ENCODE assay signal across 10 mouse cellular contexts in the genomic region with DNA sequence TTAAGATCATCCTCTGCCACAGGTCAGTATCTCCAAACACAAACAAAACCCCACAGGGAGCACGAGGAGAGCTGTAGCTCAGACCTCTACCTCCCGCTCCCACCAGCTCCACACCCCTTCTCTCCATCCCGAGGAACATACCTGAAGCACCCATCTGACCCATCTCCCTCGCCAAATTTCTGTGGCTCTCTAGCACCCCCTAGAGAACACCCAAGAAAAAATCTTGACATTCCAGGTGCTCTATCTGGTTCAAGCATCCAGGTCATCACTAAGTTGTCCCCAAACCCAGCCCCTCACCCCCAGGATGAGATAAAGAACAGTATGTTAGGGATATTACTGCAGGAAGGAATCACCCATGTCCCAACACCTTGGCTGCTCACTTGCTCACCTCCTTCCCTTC. TPM values are rescaled to one million over a fixed set of nuclear protein-coding genes. Genes with fewer than 3 reads are reported as not detected.
A peak's percentile ranks its signal among the peaks of the same experiment; 100 is the strongest.
DNase-seq lines count a peak whose midpoint lies in the region; ATAC-seq and TF ChIP-seq lines count a peak whose summit lies in the region.
"Had no signal": no experiment of that assay in that cellular context is flagged by ENCODE, and none has a peak within 500 bp of the region (broad histone marks: within the 10 kb centered on the region; RNA-seq: fewer than 3 reads in every experiment).

No protein-coding gene starts in this region.

- H3K36me3 ChIP-seq in forebrain, postnatal 0 days (ENCODE audit: insufficient read depth) = peaks cover 41% of the 10 kb centered on the region
- peaks cover 50% of the 10 kb centered on the region for H3K36me3 ChIP-seq in forebrain, embryonic 14.5 days (ENCODE audit: control insufficient read depth, insufficient read depth, low read length)
- H3K36me3 ChIP-seq in midbrain, embryonic 10.5 days = peaks cover 67% of the 10 kb centered on the region
- peaks cover 50% of the 10 kb centered on the region for H3K36me3 ChIP-seq in midbrain, embryonic 13.5 days
- H3K36me3 ChIP-seq in stomach, postnatal 0 days (ENCODE audit: control insufficient read depth, insufficient read depth, low read length) = peaks cover 18% of the 10 kb centered on the region

- no peak for DNase-seq in forebrain, postnatal 0 days
- no peak for DNase-seq in forebrain, embryonic 14.5 days (ENCODE audit: low spot score)
- no peak for DNase-seq in midbrain, embryonic 10.5 days (ENCODE audit: low spot score)
- DNase-seq in cerebellum, adult 9-11 months = peak; percentile 62
- no peak for DNase-seq in stomach, postnatal 0 days (ENCODE audit: low spot score)
- no peak for DNase-seq in right cerebral cortex, postnatal 10 days (ENCODE audit: low spot score in 2 of 2)
- DNase-seq in spleen, postnatal 4 days (ENCODE audit: low spot score in 2 of 2) = no peak
- DNase-seq: kidney, adult 9 months had no signal

- 50% methylated on average over 4 of the region's 4 CpGs for WGBS in forebrain, postnatal 0 days
- 51% methylated on average over 4 of the region's 4 CpGs for WGBS in forebrain, embryonic 14.5 days
- WGBS in midbrain, embryonic 10.5 days = 59% methylated on average over 4 of the region's 4 CpGs
- WGBS in midbrain, embryonic 13.5 days = 60% methylated on average over 4 of the region's 4 CpGs
- 42% methylated on average over 4 of the region's 4 CpGs for WGBS in stomach, postnatal 0 days

- TF ChIP-seq EP300 in stomach, postnatal 0 days (optimal IDR thresholded peaks at IDR 0.05) = no peak

- 0 out of 2 replicates have a peak, but pooled peaks cover 6% of the 10 kb centered on the region for H3K4me1 ChIP-seq in forebrain, postnatal 0 days (ENCODE audit: insufficient read depth)
- H3K4me1 ChIP-seq in forebrain, embryonic 14.5 days (ENCODE audit: control insufficient read depth, insufficient read depth, low read length) = peaks cover 10% of the 10 kb centered on the region
- peaks cover 25% of the 10 kb centered on the region for H3K4me1 ChIP-seq in midbrain, embryonic 10.5 days
- H3K4me1 ChIP-seq in midbrain, embryonic 13.5 days (replicated peaks) = peaks cover 18% of the 10 kb centered on the region
- H3K4me1 ChIP-seq in stomach, postnatal 0 days (replicated peaks; ENCODE audit: control insufficient read depth, insufficient read depth) = no peaks in the 10 kb centered on the region; the same call in 1 of the 2 replicates

- no peak overlapping the region for H3K27ac ChIP-seq in forebrain, postnatal 0 days (ENCODE audit: low read depth, low read length)
- no peak overlapping the region for H3K27ac ChIP-seq in forebrain, embryonic 14.5 days (ENCODE audit: low read depth, low read length)
- H3K27ac ChIP-seq in midbrain, embryonic 10.5 days (replicated peaks) = no peak overlapping the region
- H3K27ac ChIP-seq in midbrain, embryonic 13.5 days = no peak overlapping the region
- no peak overlapping the region for H3K27ac ChIP-seq in stomach, postnatal 0 days (replicated peaks)

- no peaks in the 10 kb centered on the region for H3K27me3 ChIP-seq in forebrain, postnatal 0 days (ENCODE audit: insufficient read depth, low read length)
- H3K27me3 ChIP-seq in forebrain, embryonic 14.5 days (replicated peaks; ENCODE audit: control insufficient read depth, insufficient read depth, low read length) = no peaks in the 10 kb centered on the region
- H3K27me3 ChIP-seq in midbrain, embryonic 10.5 days (ENCODE audit: low read depth, poor library complexity, severe bottlenecking) = no peaks in the 10 kb centered on the region
- no peaks in the 10 kb centered on the region for H3K27me3 ChIP-seq in midbrain, embryonic 13.5 days
- H3K27me3 ChIP-seq in stomach, postnatal 0 days (ENCODE audit: control insufficient read depth, insufficient read depth, low read length) = no peaks in the 10 kb centered on the region

- no peaks in the 10 kb centered on the region for H3K9me3 ChIP-seq in forebrain, postnatal 0 days (ENCODE audit: low read length)
- H3K9me3 ChIP-seq in forebrain, embryonic 14.5 days (replicated peaks; ENCODE audit: control insufficient read depth, low read length) = no peaks in the 10 kb centered on the region
- no peaks in the 10 kb centered on the region for H3K9me3 ChIP-seq in midbrain, embryonic 10.5 days (replicated peaks)
- H3K9me3 ChIP-seq in midbrain, embryonic 13.5 days = no peaks in the 10 kb centered on the region
- no peaks in the 10 kb centered on the region for H3K9me3 ChIP-seq in stomach, postnatal 0 days (ENCODE audit: control insufficient read depth, low read length)

- TF ChIP-seq CTCF in forebrain, postnatal 0 days (IDR thresholded peaks at IDR 0.05; ENCODE audit: low read depth) = peak; percentile 52
- peak; percentile 70 for TF ChIP-seq CTCF in stomach, postnatal 0 days (IDR thresholded peaks at IDR 0.05; ENCODE audit: low read depth)

- H3K4me3 ChIP-seq in forebrain, postnatal 0 days (ENCODE audit: low read depth, low read length) = no peak overlapping the region
- H3K4me3 ChIP-seq in forebrain, embryonic 14.5 days (ENCODE audit: low read depth, low read length) = no peak overlapping the region
- H3K4me3 ChIP-seq in midbrain, embryonic 10.5 days = peak overlapping the region; percentile 100; the same call in 1 of the 2 replicates
- H3K4me3 ChIP-seq in midbrain, embryonic 13.5 days (replicated peaks) = no peak overlapping the region
- H3K4me3 ChIP-seq in stomach, postnatal 0 days (ENCODE audit: low read depth, low read length) = no peak overlapping the region

- ATAC-seq in forebrain, postnatal 0 days = no peak
- ATAC-seq in forebrain, embryonic 14.5 days = no peak
- ATAC-seq in midbrain, embryonic 13.5 days = no peak
- no peak for ATAC-seq in stomach, postnatal 0 days (ENCODE audit: low FRiP score, low TSS enrichment)

- H3K4me2 ChIP-seq in forebrain, postnatal 0 days (ENCODE audit: low read depth) = no peak overlapping the region
- H3K4me2 ChIP-seq in forebrain, embryonic 14.5 days (ENCODE audit: low read length) = no peak overlapping the region
- H3K4me2 ChIP-seq in midbrain, embryonic 13.5 days (replicated peaks) = no peak overlapping the region
- H3K4me2 ChIP-seq in stomach, postnatal 0 days (replicated peaks; ENCODE audit: low read depth) = no peak overlapping the region

- no peak overlapping the region for H3K9ac ChIP-seq in forebrain, postnatal 0 days
- H3K9ac ChIP-seq in forebrain, embryonic 14.5 days (ENCODE audit: low read length) = no peak overlapping the region
- H3K9ac ChIP-seq in midbrain, embryonic 13.5 days (replicated peaks) = no peak overlapping the region
- no peak overlapping the region for H3K9ac ChIP-seq in stomach, postnatal 0 days (ENCODE audit: low read length)

RNA-seq across cellular contexts. Expression of a gene that starts 2.0 kb away (rescaled TPM):
- total RNA-seq in forebrain, postnatal 0 days (2014; rRNA removed) = 98.9 and 113 TPM in 2 replicates
- 146 and 147 TPM in 2 replicates for polyA plus RNA-seq in forebrain, postnatal 0 days (2015; fragmentation: Nextera tagmentation; extraction: Ambion mirVana)
- 86.3 and 109 TPM in 2 replicates for polyA plus RNA-seq in forebrain, embryonic 14.5 days (2014; fragmentation: Nextera tagmentation; extraction: Ambion mirVana)
- polyA plus RNA-seq in midbrain, embryonic 10.5 days (2016; fragmentation: Nextera tagmentation; extraction: Ambion mirVana) = 189 and 210 TPM in 2 replicates
- polyA plus RNA-seq in midbrain, embryonic 13.5 days (2015; fragmentation: Nextera tagmentation; extraction: Ambion mirVana) = 105 and 125 TPM in 2 replicates
- 98.0 and 105 TPM in 2 replicates for polyA plus RNA-seq in stomach, postnatal 0 days (2015; fragmentation: Nextera tagmentation; extraction: Ambion mirVana)

RNA-seq across cellular contexts. Expression of a gene that starts 14.2 kb away (rescaled TPM):
- total RNA-seq in forebrain, postnatal 0 days (2014; rRNA removed) = 1,116 and 1,436 TPM in 2 replicates
- polyA plus RNA-seq in forebrain, postnatal 0 days (2015; fragmentation: Nextera tagmentation; extraction: Ambion mirVana) = 1,283 and 1,495 TPM in 2 replicates
- polyA plus RNA-seq in forebrain, embryonic 14.5 days (2014; fragmentation: Nextera tagmentation; extraction: Ambion mirVana) = 261 and 304 TPM in 2 replicates
- polyA plus RNA-seq in midbrain, embryonic 10.5 days (2016; fragmentation: Nextera tagmentation; extraction: Ambion mirVana) = 166 and 199 TPM in 2 replicates
- polyA plus RNA-seq in midbrain, embryonic 13.5 days (2015; fragmentation: Nextera tagmentation; extraction: Ambion mirVana) = 173 and 194 TPM in 2 replicates
- polyA plus RNA-seq in stomach, postnatal 0 days (2015; fragmentation: Nextera tagmentation; extraction: Ambion mirVana) = 383 and 436 TPM in 2 replicates

RNA-seq across cellular contexts. Expression of a gene that starts 20.7 kb away (rescaled TPM):
- total RNA-seq in forebrain, postnatal 0 days (2014; rRNA removed) = 2.1 and 5.3 TPM in 2 replicates
- polyA plus RNA-seq in forebrain, postnatal 0 days (2015; fragmentation: Nextera tagmentation; extraction: Ambion mirVana) = 3.0 and 5.5 TPM in 2 replicates
- 1.0 and 1.4 TPM in 2 replicates for polyA plus RNA-seq in forebrain, embryonic 14.5 days (2014; fragmentation: Nextera tagmentation; extraction: Ambion mirVana)
- 1.7 and 1.9 TPM in 2 replicates for polyA plus RNA-seq in midbrain, embryonic 10.5 days (2016; fragmentation: Nextera tagmentation; extraction: Ambion mirVana)
- polyA plus RNA-seq in midbrain, embryonic 13.5 days (2015; fragmentation: Nextera tagmentation; extraction: Ambion mirVana) = 0.94 and 1.0 TPM in 2 replicates
- 79.6 and 88.4 TPM in 2 replicates for polyA plus RNA-seq in stomach, postnatal 0 days (2015; fragmentation: Nextera tagmentation; extraction: Ambion mirVana)

RNA-seq across cellular contexts. Expression of a gene that starts 31.9 kb away (rescaled TPM):
- not detected in 2 replicates for total RNA-seq in forebrain, postnatal 0 days (2014; rRNA removed)
- not detected in 2 replicates for polyA plus RNA-seq in forebrain, postnatal 0 days (2015; fragmentation: Nextera tagmentation; extraction: Ambion mirVana)
- not detected in 2 replicates for polyA plus RNA-seq in forebrain, embryonic 14.5 days (2014; fragmentation: Nextera tagmentation; extraction: Ambion mirVana)
- polyA plus RNA-seq in midbrain, embryonic 10.5 days (2016; fragmentation: Nextera tagmentation; extraction: Ambion mirVana) = not detected in 2 replicates
- polyA plus RNA-seq in midbrain, embryonic 13.5 days (2015; fragmentation: Nextera tagmentation; extraction: Ambion mirVana) = not detected in 2 replicates
- 2.8 and 6.1 TPM in 2 replicates for polyA plus RNA-seq in stomach, postnatal 0 days (2015; fragmentation: Nextera tagmentation; extraction: Ambion mirVana)

RNA-seq across cellular contexts. Expression of a gene that starts 32.0 kb away (rescaled TPM):
- not detected in 2 replicates for total RNA-seq in forebrain, postnatal 0 days (2014; rRNA removed)
- polyA plus RNA-seq in forebrain, postnatal 0 days (2015; fragmentation: Nextera tagmentation; extraction: Ambion mirVana) = not detected in 2 replicates
- not detected in 2 replicates for polyA plus RNA-seq in forebrain, embryonic 14.5 days (2014; fragmentation: Nextera tagmentation; extraction: Ambion mirVana)
- polyA plus RNA-seq in midbrain, embryonic 10.5 days (2016; fragmentation: Nextera tagmentation; extraction: Ambion mirVana) = not detected in 2 replicates
- not detected in 2 replicates for polyA plus RNA-seq in midbrain, embryonic 13.5 days (2015; fragmentation: Nextera tagmentation; extraction: Ambion mirVana)
- not detected in 2 replicates for polyA plus RNA-seq in stomach, postnatal 0 days (2015; fragmentation: Nextera tagmentation; extraction: Ambion mirVana)
- total RNA-seq: monocyte, adult 5-6 weeks had no signal

Comparison
In these comparisons a context has a peak if more than half of its experiments do, and no peak if none do; other contexts are left out.
1. RNA of a gene that starts 20.7 kb away (polyA plus RNA-seq): 79.6 to 88.4 TPM in stomach, postnatal 0 days; 3.0 to 5.5 TPM in forebrain, postnatal 0 days, 1.7 to 1.9 TPM in midbrain, embryonic 10.5 days, 1.0 to 1.4 TPM in forebrain, embryonic 14.5 days and 0.94 to 1.0 TPM in midbrain, embryonic 13.5 days; every median in the first group is over 10 times any median in the second.